Mouse (Mus musculus): ENCODE measurements around the gene Nt5c3b. TPM values are rescaled to one million over a fixed set of nuclear protein-coding genes. Genes with fewer than 3 reads are reported as not detected.

The Nt5c3b gene
- total RNA-seq (2012; rRNA removed) = 27.1 and 27.4 TPM in 2 replicates

GRCm38 (mm10) chr11:100441797-100442196 is at the start of gene Nt5c3b, which contains the start of gene Klhl10:
Nt5c3b (minus strand) TSS chr11:100441808.
Klhl10 (plus strand) TSS chr11:100441917.
- DNase-seq (ENCODE audit: low read depth, low spot score) = no peak
- H3K4me1 ChIP-seq (ENCODE audit: control insufficient read depth in 2 of 2, insufficient read depth in 2 of 2, low read length in 2 of 2, poor library complexity in 1 of 2) = peaks cover 3 to 5% of the 10 kb centered on the region in 2 experiments; a peak in 3 of 4 replicates
- no peak within 1 kb of the TSS for H3K27ac ChIP-seq (ENCODE audit: insufficient read depth, low read depth, low read length, poor library complexity, severe bottlenecking)
- H3K36me3 ChIP-seq (ENCODE audit: control insufficient read depth, insufficient read depth, low read length, poor library complexity, severe bottlenecking) = no peaks in the 10 kb centered on the region
- H3K9ac ChIP-seq (ENCODE audit: insufficient read depth, low read depth, low read length, poor library complexity, severe bottlenecking) = peak within 1 kb of the TSS; percentile 83
- in situ Hi-C loops (cut with MboI; ENCODE audit: low sequenced_read_pairs in 2 of 2, unreplicated experiment in 2 of 2) = no loop called here
- no peak for TF ChIP-seq CHD2 (IDR thresholded peaks at IDR 0.05; ENCODE audit: low read depth, low read length)
- no peak for TF ChIP-seq ZC3H11A (IDR thresholded peaks at IDR 0.05; ENCODE audit: borderline replicate concordance, low read depth, low read length)
- TF ChIP-seq MAFK (IDR thresholded peaks at IDR 0.05; ENCODE audit: insufficient read depth, low read depth, low read length) = no peak
- no peak for TF ChIP-seq ZNF384 (IDR thresholded peaks at IDR 0.05; ENCODE audit: low read depth, low read length)
- H3K4me3 ChIP-seq (ENCODE audit: insufficient read depth in 1 of 2, low read depth in 1 of 2, low read length in 2 of 2, poor library complexity in 1 of 2, severe bottlenecking in 1 of 2) = peak within 1 kb of the TSS; percentile 83 to 91
- H3K9me3 ChIP-seq (ENCODE audit: control insufficient read depth, insufficient read depth, low read depth, low read length) = no peaks in the 10 kb centered on the region

- H3K4me1 ChIP-seq (ENCODE audit: control insufficient read depth in 2 of 2, insufficient read depth in 2 of 2, low read length in 2 of 2, poor library complexity in 1 of 2) = no peaks in the 10 kb centered on the region; a peak in 1 of 4 replicates
- DNase-seq (ENCODE audit: low read depth, low spot score) = no peak
- H3K27ac ChIP-seq (ENCODE audit: insufficient read depth, low read depth, low read length, poor library complexity, severe bottlenecking) = no peak overlapping the region
- H3K9ac ChIP-seq (ENCODE audit: insufficient read depth, low read depth, low read length, poor library complexity, severe bottlenecking) = 0 out of 2 replicates have a peak overlapping the region, but pooled peaks have one; percentile 6
- in situ Hi-C loops (cut with MboI; ENCODE audit: low sequenced_read_pairs in 2 of 2, unreplicated experiment in 2 of 2) = no loop called here
- H3K4me3 ChIP-seq (ENCODE audit: insufficient read depth in 1 of 2, low read depth in 1 of 2, low read length in 2 of 2, poor library complexity in 1 of 2, severe bottlenecking in 1 of 2) = no peak overlapping the region
- TF ChIP-seq ZC3H11A (IDR thresholded peaks at IDR 0.05; ENCODE audit: borderline replicate concordance, low read depth, low read length) = no peak
- no peak for TF ChIP-seq MAFK (IDR thresholded peaks at IDR 0.05; ENCODE audit: insufficient read depth, low read depth, low read length)
- no peak for TF ChIP-seq CHD2 (IDR thresholded peaks at IDR 0.05; ENCODE audit: low read depth, low read length)
- TF ChIP-seq HCFC1 (IDR thresholded peaks at IDR 0.05; ENCODE audit: borderline replicate concordance, insufficient read depth, low read length) = no peak
- no peak for TF ChIP-seq ZNF384 (IDR thresholded peaks at IDR 0.05; ENCODE audit: low read depth, low read length)
- H3K9me3 ChIP-seq (ENCODE audit: control insufficient read depth, insufficient read depth, low read depth, low read length) = no peaks in the 10 kb centered on the region
- H3K36me3 ChIP-seq (ENCODE audit: control insufficient read depth, insufficient read depth, low read length, poor library complexity, severe bottlenecking) = peaks cover 66% of the 10 kb centered on the region
Measured at GRCm38 (mm10) chr11:100490951-100491350, 49.3 kb upstream of the Nt5c3b start.

DNA sequence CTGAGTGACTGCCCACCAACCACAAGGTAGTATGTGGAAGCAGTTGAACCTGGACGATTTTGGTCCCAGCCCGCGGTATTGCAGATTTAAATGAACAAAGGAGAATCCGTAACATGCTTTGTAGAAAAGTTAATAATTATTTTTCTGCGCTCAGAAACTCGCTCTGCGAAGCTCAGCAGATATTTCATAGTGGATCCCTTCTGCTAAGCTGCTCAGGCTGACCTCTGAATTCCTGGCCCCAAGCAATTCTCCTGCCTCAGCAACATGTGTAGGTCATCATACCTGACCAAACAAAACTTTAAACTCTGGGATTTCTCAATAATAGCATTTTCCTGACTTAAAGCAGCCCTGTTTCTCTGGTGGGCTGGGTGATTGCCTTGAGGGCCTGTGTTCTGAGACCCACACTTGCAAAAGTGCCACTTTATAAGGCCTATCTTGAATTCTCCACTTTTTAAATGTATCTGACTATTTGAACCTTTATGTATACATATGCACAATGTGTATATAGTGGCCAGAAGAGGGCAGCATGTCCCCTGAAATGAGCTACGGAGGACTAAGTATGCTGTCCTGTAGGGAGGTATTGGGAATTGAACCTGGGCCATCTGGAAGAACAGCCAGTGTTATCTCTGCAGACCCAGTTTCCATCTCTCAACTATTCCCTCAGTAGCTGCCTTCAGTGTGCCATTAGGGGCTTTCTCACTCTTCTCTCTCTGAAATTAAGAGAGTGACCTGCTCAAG is 44.4 kb upstream of the Nt5c3b start:
- no peak for TF ChIP-seq CHD2 (IDR thresholded peaks at IDR 0.05; ENCODE audit: low read depth, low read length)
- no peak for TF ChIP-seq ZC3H11A (IDR thresholded peaks at IDR 0.05; ENCODE audit: borderline replicate concordance, low read depth, low read length)
- no peak for TF ChIP-seq ZNF384 (IDR thresholded peaks at IDR 0.05; ENCODE audit: low read depth, low read length)

GRCm38 (mm10) chr11:100484461-100484860 is 42.9 kb upstream of the Nt5c3b start:
- no peak for TF ChIP-seq ZNF384 (IDR thresholded peaks at IDR 0.05; ENCODE audit: low read depth, low read length)
- no peak for TF ChIP-seq CHD2 (IDR thresholded peaks at IDR 0.05; ENCODE audit: low read depth, low read length)
- no peak for TF ChIP-seq ZC3H11A (IDR thresholded peaks at IDR 0.05; ENCODE audit: borderline replicate concordance, low read depth, low read length)
- no peak for TF ChIP-seq HCFC1 (IDR thresholded peaks at IDR 0.05; ENCODE audit: borderline replicate concordance, insufficient read depth, low read length)
- no peak for TF ChIP-seq MAFK (IDR thresholded peaks at IDR 0.05; ENCODE audit: insufficient read depth, low read depth, low read length)
- peaks cover 68% of the 10 kb centered on the region for H3K36me3 ChIP-seq (ENCODE audit: control insufficient read depth, insufficient read depth, low read length, poor library complexity, severe bottlenecking)
- no peaks in the 10 kb centered on the region for H3K4me1 ChIP-seq (ENCODE audit: control insufficient read depth in 2 of 2, insufficient read depth in 2 of 2, low read length in 2 of 2, poor library complexity in 1 of 2)
- H3K9ac ChIP-seq (ENCODE audit: insufficient read depth, low read depth, low read length, poor library complexity, severe bottlenecking) = no peak overlapping the region
- DNase-seq (ENCODE audit: low read depth, low spot score) = no peak
- in situ Hi-C loops (cut with MboI; ENCODE audit: low sequenced_read_pairs in 2 of 2, unreplicated experiment in 2 of 2) = no loop called here
- no peak overlapping the region for H3K4me3 ChIP-seq (ENCODE audit: insufficient read depth in 1 of 2, low read depth in 1 of 2, low read length in 2 of 2, poor library complexity in 1 of 2, severe bottlenecking in 1 of 2)
- no peaks in the 10 kb centered on the region for H3K9me3 ChIP-seq (ENCODE audit: control insufficient read depth, insufficient read depth, low read depth, low read length)
- H3K27ac ChIP-seq (ENCODE audit: insufficient read depth, low read depth, low read length, poor library complexity, severe bottlenecking) = no peak overlapping the region

More for the DNA sequence above, 44.4 kb upstream of the Nt5c3b start:
- DNase-seq (ENCODE audit: low read depth, low spot score) = no peak
- H3K4me3 ChIP-seq (ENCODE audit: insufficient read depth in 1 of 2, low read depth in 1 of 2, low read length in 2 of 2, poor library complexity in 1 of 2, severe bottlenecking in 1 of 2) = no peak overlapping the region
- H3K9me3 ChIP-seq (ENCODE audit: control insufficient read depth, insufficient read depth, low read depth, low read length) = no peaks in the 10 kb centered on the region
- no peaks in the 10 kb centered on the region for H3K4me1 ChIP-seq (ENCODE audit: control insufficient read depth in 2 of 2, insufficient read depth in 2 of 2, low read length in 2 of 2, poor library complexity in 1 of 2)
- H3K27ac ChIP-seq (ENCODE audit: insufficient read depth, low read depth, low read length, poor library complexity, severe bottlenecking) = no peak overlapping the region
- no peak overlapping the region for H3K9ac ChIP-seq (ENCODE audit: insufficient read depth, low read depth, low read length, poor library complexity, severe bottlenecking)
- peaks cover 64% of the 10 kb centered on the region for H3K36me3 ChIP-seq (ENCODE audit: control insufficient read depth, insufficient read depth, low read length, poor library complexity, severe bottlenecking)
- in situ Hi-C loops (cut with MboI; ENCODE audit: low sequenced_read_pairs in 2 of 2, unreplicated experiment in 2 of 2) = no loop called here
